Mouse (Mus musculus) lung, postnatal 4 days (tissue): ENCODE measurements at regions not wholly inside any gene's neighbourhood (a gene's known extent, or its start where the extent isn't known, plus 50 kb on each side); places are given as distances from the start of the nearest gene placed in this dataset.
A peak's percentile ranks its signal among the peaks of the same experiment; 100 is the strongest.

Experiments
- DNase-seq, 2 experiments: peaks; one replicate each; pipeline ENCODE4 v3.0.0; 2021

DNA sequence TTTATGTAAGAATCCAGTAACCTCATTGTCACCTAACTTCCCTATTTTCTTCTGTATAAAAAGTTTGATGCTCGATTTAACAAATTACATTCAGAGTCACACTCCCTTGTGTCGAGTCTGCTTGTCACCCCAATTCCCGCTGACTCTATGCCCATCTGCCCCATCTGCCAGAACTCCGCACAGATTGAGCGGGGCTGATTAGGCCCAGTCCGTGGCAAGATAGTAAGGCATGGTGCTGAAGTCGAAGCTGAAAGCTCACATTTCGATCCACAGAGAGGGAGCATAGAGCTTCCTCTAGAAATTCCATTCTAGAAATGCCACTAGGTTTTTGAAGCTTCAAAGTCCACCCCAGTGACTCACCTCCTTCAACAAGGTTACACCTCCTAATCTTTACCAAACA is 210.7 kb upstream of the Akirin2 start:
- no peak for DNase-seq

DNA sequence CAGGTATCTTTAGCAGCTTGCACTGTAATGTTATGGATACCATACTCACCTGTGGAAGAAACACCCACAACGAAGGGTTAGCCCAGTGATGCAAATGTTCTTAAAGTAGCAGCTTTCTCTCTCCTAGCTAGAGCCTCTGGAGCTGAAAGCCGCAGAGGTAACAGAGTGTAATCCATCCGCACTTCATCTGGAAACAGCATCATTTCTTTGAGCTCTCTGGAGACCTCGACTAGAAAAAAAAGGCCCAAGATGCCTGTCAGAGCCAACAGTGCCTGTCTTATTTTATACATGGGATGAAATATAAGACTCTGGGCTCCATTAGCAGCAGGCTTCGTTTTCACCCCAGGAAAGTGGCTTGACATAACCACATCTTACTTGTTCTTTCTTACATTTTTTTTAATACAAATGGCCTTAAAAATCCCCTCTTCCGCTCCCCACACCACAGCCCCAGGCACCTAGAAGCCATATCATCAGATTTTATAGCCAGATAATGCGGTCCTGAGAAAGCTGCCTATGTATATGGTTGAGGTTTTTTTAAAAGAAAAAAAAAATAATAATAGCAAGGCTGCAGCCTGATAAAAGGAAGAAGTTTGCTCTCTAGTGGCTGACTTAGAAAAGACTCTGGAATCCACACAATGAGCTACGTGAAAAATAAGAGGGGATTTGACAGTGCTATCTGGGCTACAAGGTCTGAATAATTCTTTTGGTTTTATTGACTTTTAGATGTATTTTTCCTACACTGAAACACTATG is 179.3 kb upstream of the Akirin2 start:
- no peak for DNase-seq

DNA sequence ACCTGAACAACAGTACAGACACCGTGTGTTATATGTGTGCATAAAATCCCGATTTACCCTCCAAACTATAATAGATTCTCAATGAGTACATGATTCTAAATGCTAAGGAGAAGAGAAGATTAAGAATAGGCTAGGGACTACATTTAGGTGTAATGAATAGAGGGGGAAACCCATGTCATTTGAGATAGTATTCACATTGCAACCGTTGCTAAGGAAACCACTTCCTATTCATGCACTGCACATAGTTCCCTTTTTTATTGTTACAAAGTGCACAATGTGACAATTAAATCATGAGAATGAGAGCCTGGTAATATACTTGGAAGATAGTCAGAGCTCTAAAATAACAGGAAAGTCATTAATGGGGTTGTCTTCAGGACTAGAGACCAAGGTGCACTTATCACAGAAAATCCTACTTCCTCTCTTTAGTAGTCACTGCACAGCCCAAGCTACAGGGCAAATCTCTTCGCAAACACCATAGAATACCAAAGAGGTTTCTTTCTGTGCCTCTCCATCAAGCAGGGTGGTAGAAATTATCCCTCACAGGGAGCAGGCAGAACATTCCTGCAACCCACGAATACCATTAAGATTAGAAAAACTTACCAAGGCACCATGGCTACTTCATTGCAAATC is 164.3 kb upstream of the Akirin2 start:
- DNase-seq = no peak

DNA sequence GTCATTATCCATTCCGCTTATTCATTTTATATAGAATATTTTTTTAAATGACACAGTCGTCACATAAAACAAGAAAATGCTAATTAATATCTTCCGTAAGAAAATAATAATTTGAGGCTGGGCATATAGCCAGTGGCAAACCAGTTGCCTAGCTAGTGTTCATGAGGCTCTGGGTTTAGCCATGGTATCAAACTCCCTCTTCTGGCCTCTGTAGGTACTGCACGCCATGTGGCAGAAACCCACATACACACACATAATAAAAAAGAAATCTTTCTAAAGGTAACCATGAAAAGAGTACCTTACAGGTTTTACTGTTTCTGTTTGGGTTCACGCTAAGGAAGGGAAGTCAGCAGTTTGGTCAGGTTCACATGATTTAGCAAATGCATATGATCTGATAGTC is 159.2 kb upstream of the Akirin2 start:
- DNase-seq = no peak

DNA sequence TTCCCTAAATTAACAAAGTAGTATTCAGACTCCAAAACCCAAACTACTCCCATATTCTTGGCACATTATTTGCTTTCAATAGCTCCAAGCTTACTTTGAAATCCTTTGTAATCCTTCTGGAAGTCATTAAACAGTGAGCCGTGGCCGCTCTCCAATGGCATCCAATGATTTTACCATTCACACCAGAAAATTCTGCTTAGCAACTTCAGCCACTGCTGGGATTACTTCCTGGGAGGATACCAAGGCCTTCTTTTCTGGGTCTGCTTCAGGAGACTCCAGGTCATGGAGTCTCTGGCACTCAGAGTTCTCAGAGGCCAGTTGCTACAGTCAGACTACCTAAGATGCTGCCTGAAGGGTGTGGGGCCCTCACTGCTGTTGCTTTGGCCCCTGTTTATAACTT is 147.7 kb upstream of the Akirin2 start:
- no peak for DNase-seq

DNA sequence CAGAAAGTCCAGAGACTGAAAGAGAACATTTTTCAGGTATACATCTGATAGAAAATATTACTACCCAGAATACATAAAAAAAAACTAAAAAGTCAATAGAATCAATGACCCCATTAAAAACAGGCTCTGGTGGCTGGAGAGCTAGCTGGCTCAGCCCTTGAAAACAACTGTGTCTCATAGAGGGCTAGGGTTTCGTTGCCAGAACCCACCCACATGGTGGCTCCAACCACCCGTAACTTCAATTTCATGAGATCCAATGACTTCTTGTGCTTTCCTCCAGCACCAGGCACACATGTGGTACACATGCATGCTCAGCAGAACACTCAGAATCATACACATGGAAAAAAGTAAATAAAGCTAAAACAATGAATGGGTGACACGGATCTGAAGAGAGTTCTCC is 143.6 kb upstream of the Akirin2 start:
- no peak for DNase-seq

DNA sequence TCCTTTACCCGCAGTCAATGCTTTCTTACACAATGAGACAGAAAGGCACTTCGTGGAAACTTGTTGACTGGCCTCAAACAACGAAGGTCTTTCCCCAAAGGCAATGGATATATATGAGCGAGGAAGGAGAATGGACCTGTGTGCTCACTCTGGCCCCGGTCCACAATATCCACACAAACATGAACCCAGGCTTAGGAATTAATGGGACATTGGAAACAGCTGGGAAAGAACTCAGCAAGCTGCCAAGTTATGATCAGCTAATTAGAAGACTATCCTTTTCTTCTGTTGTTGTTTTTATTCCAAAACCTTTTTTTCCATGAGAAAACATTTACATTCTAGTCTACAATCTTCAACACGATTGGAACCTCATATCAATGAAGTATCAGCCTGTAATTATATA is 129.8 kb upstream of the Akirin2 start:
- DNase-seq = peak in 1 of 2 experiments; percentile 28

DNA sequence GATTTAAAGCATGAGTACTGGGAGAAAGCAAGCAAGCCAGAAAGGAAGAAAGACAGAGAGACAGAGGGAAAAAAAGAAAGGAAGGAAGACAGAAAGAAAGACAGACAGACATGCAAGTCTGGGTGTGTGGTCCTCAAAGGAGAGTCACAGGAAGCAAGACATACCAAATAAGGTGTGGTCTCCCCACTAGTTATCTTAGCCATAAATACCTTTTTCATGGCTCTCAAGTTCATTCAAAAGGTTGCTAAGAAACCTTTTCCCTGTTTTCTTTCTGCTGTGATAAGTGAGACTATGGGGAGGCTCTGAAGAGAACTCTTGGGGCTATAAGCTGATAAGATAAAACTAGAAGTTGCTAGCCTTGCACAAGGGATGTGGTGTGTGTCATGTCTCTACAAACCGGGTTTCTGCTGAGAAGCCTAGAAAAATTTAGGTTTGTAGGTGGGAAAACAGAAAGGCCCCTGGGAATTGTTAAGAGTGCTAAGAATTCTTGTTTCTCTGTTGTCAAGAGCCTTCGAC is 126.5 kb upstream of the Akirin2 start:
- DNase-seq = no peak

DNA sequence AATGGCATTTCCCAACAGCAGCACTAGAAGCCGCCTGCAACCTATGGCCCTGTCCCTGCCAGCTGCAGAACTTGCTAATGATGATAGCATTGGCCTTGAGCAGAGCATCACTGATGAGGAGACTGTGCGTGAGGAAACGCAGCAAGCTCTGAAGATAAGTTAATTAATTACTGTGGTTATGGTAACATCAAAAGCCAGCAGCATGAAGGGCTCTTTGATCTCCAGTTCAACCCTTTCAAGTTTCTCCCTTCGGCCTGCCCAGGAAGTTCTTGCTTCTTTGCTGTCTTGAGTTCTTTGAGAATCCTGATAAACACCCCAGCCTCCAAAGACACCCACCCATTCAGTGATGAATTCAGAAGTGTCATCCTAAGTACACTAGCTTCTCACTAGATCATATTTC is 121.7 kb upstream of the Akirin2 start:
- no peak for DNase-seq

DNA sequence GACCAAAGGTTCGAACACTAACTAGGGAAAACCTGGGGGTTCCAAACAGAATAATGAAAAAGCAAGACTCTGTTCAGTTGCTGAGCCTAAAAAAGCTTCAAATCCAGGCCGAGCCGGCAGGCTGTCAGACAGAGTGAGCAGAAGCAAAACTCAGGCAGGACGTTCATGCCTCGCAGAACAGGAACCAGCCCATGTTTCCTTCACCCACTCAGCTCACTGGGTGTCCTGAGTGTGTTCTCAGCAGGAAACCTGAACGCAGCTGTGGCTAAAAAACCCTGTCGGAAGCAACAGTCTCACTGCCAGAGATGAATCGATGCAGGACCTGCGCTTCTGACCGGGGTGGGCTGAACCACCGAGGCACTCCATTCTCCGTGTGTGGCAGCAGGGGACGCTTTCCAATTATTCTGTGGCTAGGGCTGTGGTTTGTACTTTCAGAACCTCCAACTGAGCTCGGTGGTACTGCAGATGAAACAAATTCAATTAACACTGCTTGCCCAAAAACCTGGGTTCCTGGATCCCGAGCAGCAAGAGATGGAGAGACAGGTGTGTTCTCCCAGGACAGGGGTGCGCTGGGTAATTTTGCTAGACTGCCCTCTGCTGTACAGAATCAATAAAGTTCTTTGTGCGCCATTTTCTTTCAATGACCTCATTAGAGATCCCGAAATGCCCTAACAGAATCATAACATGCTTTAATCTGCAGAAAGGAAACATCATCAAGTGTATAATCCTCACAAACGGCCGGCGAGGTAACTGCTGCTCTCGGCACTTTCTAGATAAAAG is 121.1 kb upstream of the Akirin2 start:
- peak in 1 of 2 experiments; percentile 28 for DNase-seq

DNA sequence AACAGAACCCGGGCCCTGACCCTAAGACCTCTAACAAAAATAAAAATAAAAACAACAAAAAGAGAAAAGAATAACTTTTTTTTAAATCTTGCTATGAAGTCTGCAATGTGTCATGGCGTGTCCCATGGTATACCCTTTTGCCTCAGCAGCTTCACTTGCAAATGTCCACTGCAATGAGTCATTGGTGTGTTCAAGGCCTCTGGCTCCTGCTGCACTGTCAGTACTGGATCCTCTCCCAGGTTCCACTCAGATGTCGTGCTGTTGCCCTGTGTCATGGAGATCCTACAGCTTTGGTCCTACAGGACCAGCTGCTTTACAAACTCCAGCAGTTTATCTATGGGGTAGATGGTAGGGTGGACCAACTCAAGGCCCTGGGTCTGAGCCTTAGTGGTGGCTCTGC is 113.4 kb upstream of the Akirin2 start:
- no peak for DNase-seq

DNA sequence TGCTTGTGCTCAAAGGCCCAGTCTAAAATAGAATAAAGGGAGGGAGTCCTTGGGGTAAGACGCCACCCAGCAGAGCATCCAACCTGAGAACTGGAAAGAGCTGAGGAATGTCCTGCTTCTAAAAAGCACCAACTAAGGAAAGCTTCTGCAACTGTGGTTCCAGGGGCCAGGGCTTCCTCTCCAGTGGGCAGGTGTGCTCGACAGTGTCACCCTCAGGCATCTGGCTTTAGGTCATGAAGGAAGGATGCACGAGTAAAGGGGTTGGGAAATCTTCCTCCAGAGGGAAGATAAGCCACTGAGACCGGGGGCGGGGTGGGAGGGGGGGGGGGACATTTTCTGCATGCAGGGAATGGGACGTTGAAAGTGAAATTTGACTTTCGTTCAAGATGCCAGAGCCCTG is 101.2 kb upstream of the Akirin2 start:
- no peak for DNase-seq

DNA sequence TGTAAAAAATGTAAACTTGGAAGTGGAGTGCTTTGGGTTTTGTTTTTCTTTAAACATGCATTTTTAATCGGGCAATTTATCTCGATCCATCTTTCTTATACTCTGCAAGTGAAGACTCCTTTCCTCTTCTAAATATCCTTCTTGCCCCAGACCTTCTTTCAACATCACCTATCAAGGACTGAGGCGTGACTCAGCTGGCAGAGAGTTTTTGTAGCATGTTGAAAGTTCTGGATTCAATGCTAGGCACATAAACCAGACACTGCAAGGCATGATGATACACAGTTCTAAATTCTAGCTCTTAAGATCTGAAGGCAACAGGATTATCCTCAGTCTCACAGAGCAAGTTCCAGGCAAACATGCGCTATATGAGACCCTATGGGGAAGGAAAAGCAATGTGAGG is 88.1 kb upstream of the Akirin2 start:
- DNase-seq = no peak

DNA sequence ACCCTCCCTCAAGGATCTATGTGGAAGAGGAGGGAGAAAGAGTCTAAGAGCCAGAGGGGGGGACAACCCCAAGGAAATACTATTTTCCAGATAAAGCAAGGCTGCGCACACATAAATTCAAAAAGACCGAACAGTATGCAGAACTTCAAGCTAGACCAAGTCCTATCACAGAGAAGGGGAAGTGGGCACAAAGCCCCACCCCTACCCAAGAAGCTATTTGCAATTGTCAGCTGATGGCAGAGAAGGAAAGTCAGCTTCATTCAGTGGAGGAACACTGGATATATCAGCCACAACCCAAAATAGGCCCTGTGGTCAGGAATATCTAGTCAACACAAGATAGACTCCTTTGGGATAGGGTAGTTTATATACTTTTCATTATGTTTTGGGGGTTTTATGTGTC is 84.9 kb upstream of the Akirin2 start:
- peak in 1 of 2 experiments; percentile 11 for DNase-seq

DNA sequence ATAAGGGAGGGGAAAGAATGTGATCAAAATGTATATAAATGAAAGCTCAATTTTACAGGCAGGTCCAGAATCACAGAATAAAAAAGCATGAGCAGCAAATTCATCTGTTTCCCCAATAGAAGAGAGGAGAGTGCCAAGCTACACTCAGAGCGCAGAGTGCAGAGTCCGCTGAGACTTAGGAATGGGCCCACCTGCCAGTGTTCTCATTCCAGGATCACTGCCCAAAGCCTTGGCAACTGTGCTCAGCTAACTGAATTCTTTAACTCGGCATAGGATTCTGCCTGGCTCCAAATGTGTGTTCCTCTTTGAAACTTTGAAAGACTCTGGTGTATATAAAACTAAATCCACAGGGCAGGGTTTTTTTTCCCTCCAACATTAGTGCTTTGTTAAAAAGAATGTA is 84.4 kb upstream of the Akirin2 start:
- no peak for DNase-seq

DNA sequence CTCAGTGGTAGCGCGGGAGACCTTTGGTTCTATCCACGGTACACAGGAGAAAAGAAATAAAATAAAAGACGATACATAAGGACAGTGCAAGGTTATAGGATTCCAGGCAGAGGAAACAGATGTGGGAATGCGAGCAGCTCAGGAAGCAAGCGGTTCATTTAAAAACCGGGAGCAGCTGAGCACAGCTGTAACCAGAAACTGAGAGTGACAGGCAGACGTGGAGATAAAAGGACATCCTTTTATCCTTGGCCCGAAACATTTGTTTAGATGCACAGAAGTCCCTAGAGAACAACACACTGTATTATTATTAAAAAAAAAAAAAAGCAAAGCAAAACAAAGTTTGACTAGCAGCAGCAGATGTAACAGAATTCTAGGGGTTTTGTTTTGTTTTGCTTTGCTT is 82.6 kb upstream of the Akirin2 start:
- peak; percentile 7 to 36 for DNase-seq

DNA sequence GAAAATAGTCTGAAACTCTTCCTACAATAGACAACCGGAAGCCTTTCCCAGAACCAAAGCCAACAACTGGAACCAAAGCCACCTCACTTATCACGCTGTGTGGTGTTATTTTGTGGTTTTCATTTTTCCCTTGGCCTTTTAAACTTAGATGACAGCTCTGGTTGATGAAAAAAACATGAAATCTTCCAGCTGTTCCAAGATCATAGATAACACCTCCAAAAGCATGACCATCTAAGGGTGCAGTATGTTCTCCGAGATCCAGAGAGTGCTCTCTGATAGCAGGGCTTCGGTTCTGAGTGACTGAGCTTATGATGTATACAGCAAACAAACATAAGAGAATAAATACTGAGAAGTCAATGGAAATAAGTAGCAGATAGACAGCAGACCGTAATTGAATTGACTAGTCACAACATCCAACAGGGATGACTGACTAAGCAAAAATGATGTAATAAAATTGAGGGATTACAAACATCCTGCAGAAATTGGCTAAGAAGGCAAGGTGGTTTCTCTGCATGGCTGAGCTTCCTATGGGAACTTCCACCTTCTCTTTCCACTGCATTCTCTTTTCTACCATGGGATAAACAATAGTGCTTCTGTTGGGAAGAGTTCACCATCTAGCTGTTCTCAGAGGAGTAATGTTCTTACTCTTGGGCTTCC is 74.8 kb upstream of the Akirin2 start:
- DNase-seq = no peak

DNA sequence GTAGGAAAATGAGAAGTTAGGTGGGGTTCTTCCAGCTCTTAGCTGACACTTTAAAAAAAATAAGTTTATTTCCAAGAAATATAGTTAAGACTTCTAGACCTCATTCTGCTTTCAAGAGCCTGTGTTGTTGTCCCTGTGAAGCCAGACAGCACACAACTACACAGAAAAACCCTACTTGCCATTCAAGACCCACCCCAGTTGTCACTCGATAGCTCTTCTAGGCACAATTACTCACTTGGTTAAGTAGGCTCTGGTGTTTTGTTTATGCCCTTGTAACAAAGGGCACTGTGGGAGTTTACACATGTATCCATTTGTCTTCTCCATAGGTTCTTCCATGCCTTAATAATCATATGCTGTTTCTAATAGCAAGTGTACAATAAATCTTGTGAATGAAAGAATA is 66.5 kb upstream of the Akirin2 start:
- no peak for DNase-seq

DNA sequence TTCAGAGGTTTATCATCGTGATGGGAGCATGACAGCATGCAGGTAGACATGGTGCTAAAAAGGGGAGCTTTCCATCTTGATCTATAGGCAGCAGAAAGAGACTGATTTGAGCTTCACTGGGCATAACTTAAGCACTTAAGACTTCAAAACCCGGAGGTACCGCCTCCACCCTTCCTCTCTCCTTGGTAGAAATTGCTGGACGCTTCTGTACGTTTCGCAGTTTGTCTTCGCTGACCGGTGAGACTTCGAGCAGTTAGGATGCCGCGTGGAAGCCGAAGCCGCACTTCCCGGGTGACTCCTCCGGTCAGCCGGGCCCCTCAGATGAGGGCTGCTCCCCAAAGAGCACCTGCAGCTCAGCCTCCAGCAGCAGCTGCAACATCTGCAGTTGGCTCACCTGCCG is 65.2 kb upstream of the Akirin2 start:
- no peak for DNase-seq

DNA sequence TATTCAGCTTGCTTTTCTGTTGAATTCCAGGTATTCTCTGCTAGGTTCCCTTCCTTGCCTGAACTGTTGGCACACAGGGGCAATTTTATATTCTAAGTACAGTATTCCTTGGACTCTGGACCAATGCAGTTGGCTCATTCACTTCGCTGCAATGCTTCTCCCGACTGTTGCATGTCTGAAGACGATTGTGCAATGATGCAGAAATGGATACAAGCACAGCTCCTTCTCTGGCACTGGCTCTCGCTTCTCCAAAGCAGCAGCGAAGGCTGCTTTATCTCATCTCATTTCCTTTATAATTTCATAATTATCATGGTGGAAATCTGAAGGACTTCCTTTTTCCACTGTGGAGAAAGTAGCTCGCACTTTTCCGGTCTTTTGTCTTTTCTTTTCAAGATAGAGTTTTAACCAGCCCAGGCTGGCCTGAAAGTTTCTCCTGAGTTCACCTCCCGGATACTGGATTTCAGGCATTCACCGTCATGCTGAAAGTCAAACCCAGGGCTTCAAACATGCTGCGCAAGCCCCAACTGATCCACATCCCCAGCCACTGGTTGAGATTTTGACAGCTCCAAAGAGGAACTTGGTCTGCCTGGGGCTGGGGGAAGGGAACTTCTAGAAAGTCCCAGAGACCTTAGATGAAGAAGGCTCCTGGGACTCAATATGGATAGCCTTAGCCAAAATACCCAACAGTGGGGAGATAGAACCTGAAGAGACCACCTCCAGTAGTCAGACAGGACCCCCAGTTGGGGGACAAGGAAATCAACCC is 55.6 kb upstream of the Akirin2 start:
- peak; percentile 44 to 46 for DNase-seq

DNA sequence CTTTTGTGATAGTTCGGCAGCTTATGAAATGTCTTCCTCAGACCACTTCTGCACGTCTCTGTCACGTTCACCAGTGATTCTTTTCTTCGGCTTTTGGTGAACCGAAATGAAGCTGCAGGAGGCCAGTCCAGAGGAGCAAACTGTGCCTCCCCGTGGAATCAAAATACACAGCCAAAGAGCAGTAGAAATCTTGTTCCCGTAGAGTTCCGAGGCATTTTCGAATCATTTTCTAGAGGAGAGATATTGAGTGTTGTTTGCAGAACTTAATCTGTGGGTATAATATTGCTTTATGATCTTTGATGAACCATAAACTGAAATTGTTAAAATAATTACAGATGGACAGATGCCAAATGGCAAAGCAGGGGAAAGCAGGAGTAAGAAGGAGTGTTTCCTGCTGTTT is 52.4 kb upstream of the Akirin2 start:
- DNase-seq = peak in 1 of 2 experiments; percentile 28

DNA sequence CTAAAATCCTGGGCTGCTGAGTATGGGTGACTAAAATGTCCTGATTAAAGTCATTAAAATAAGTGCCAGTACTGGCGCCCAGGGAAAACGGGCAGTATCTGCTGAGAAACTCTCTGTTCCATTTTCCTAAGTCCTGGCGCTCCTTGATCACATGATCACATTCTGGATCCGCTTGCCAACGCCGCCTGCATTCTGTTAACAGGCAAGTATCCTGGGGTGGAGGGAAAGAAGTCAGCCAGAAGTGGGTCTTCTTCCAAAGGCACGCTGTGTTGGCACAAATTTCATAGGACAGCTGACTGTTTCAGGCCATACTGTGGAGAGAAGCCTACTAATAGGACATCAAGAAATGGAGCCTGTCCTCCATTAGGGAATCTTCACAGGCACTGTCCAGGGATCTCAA is 52.0 kb upstream of the Akirin2 start:
- peak; percentile 38 to 83 for DNase-seq

DNA sequence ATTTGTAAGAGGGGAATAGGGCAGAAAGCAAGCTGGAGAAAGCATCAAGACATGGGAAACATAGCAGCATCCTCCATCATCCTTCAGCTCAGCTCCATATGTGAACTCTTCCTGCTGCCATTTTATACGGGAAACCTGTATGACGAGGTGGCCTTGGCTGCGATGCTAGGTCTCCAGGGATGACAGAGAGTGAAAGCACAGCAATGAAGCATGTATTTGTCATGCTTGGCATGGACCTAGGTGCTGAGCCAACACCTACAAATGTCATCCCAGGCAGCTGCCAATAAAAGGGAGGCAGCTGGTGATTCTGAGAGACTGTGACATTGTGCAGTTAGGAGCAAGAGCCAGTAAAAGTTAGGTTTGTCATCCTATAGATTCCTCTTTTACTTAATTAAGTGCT is 51.0 kb upstream of the Akirin2 start:
- no peak for DNase-seq
